Mouse (Mus musculus): ENCODE measurements at regions not wholly inside any gene's neighbourhood (a gene's known extent, or its start where the extent isn't known, plus 50 kb on each side); places are given as distances from the start of the nearest gene placed in this dataset.

GRCm38 (mm10) chr6:148517536-148518245 lies 73.5 kb upstream of the Tmtc1 start:
- H3K4me1 ChIP-seq, result no peaks in the 10 kb centered on the region
- H3K4me2 ChIP-seq (replicated peaks), result no peak overlapping the region
- H3K27ac ChIP-seq, result no peak overlapping the region
- H3K9ac ChIP-seq, result no peak overlapping the region
- no peak for ATAC-seq (ENCODE audit: low FRiP score, low read depth)
- 82% methylated on average over 2 of the region's 2 CpGs for WGBS
- H3K4me3 ChIP-seq, result no peak overlapping the region
- no peaks in the 10 kb centered on the region for H3K36me3 ChIP-seq
- no peaks in the 10 kb centered on the region for H3K27me3 ChIP-seq (replicated peaks)
- no peaks in the 10 kb centered on the region for H3K9me3 ChIP-seq

GRCm38 (mm10) chr6:148516654-148517053 lies 72.5 kb upstream of the Tmtc1 start:
- WGBS, result 58% methylated on average over 4 of the region's 4 CpGs
- ATAC-seq (ENCODE audit: low FRiP score, low read depth), result no peak
- H3K36me3 ChIP-seq, result no peaks in the 10 kb centered on the region
- no peak overlapping the region for H3K4me3 ChIP-seq
- no peaks in the 10 kb centered on the region for H3K9me3 ChIP-seq
- no peak overlapping the region for H3K9ac ChIP-seq
- no peak overlapping the region for H3K27ac ChIP-seq
- no peak overlapping the region for H3K4me2 ChIP-seq (replicated peaks)
- no peaks in the 10 kb centered on the region for H3K4me1 ChIP-seq
- no peaks in the 10 kb centered on the region for H3K27me3 ChIP-seq (replicated peaks)

DNA sequence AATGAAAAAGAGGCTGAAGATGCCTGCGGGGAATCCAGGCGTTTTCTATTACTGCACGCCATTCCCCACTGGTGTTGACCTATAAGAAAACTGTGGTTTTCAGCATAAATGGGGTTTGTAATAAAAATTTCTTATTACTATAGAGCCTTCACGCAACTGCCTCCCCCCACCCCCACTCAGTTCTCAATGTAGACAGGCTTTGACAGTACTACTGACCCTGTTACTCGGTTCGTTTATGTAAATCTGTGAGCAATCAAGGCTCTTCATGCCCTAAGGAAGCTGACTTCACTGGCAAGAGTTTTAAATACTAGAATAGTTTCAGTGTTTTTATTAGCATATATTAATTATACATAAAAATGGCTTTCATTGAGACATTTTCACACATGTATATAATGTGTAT lies 70.9 kb upstream of the Tmtc1 start:
- Histone ChIP-seq H3K4me2 (replicated peaks) (no peak overlapping the region), H3K4me3 (no peak overlapping the region), H3K4me1 (no peaks in the 10 kb centered on the region), H3K9ac (no peak overlapping the region), H3K36me3 (no peaks in the 10 kb centered on the region), H3K27me3 (replicated peaks) (no peaks in the 10 kb centered on the region), H3K9me3 (no peaks in the 10 kb centered on the region), H3K27ac (no peak overlapping the region)
- ATAC-seq (ENCODE audit: low FRiP score, low read depth), result no peak
- WGBS, result 79% methylated on average over 6 of the region's 6 CpGs

DNA sequence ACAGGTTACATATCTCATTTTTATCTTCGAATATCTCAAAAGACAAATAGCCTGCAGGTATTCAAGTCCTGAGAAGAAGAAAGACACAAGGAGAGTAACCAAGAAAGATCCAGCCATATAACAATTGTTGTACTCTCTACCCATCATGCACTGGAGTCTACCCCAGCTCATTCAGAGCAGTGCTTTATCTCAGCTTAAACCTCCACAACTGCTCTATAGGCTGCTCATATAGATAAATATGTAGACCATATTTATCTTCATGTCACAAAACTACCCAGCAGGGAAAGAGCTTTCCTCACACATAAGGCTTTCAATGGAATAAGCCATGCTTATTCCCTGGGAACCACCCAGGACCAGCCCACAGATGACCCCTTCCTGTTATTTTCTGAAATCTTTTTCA lies 70.5 kb upstream of the Tmtc1 start:
- Histone ChIP-seq H3K9me3 (no peaks in the 10 kb centered on the region), H3K4me2 (replicated peaks) (no peak overlapping the region), H3K4me1 (no peaks in the 10 kb centered on the region), H3K9ac (no peak overlapping the region), H3K27ac (no peak overlapping the region), H3K36me3 (no peaks in the 10 kb centered on the region), H3K27me3 (replicated peaks) (no peaks in the 10 kb centered on the region), H3K4me3 (no peak overlapping the region)
- no peak for ATAC-seq (ENCODE audit: low FRiP score, low read depth)
- 77% methylated on average over 1 of the region's 1 CpGs for WGBS

DNA sequence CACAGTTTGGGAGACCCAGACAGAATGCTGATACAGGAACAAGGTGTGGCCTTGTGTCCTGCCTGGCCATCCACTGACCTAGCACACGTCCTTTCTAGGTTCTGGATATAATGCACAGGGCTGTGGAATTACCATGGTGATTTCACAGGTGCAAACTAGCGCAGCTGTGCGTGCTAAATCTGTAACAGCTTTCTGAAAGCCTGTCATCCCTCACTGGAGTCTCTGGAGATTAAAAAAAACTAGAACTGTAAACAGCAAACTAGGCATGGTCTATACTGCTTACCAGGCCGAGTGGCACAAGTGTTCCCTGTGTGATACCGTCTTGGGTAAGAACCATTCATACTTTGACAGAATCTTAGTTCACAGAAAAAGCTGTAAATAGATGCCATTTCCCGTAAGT lies 69.9 kb upstream of the Tmtc1 start:
- 81% methylated on average over 6 of the region's 6 CpGs for WGBS
- Histone ChIP-seq H3K9me3 (no peaks in the 10 kb centered on the region), H3K9ac (no peak overlapping the region), H3K4me3 (no peak overlapping the region), H3K27me3 (replicated peaks) (no peaks in the 10 kb centered on the region), H3K4me2 (replicated peaks) (no peak overlapping the region), H3K36me3 (no peaks in the 10 kb centered on the region), H3K27ac (no peak overlapping the region), H3K4me1 (no peaks in the 10 kb centered on the region)
- no peak for ATAC-seq (ENCODE audit: low FRiP score, low read depth)

- Histone ChIP-seq H3K4me3 (no peak overlapping the region), H3K27me3 (replicated peaks) (no peaks in the 10 kb centered on the region), H3K9me3 (no peaks in the 10 kb centered on the region), H3K27ac (no peak overlapping the region), H3K36me3 (no peaks in the 10 kb centered on the region), H3K4me1 (no peaks in the 10 kb centered on the region), H3K9ac (no peak overlapping the region), H3K4me2 (replicated peaks) (no peak overlapping the region)
- no peak for ATAC-seq (ENCODE audit: low FRiP score, low read depth)
- whole genome bisulfite sequencing, result 53% methylated on average over 2 of the region's 2 CpGs
These were observed 68.9 kb upstream of the Tmtc1 start for GRCm38 (mm10) chr6:148513134-148513533.

DNA sequence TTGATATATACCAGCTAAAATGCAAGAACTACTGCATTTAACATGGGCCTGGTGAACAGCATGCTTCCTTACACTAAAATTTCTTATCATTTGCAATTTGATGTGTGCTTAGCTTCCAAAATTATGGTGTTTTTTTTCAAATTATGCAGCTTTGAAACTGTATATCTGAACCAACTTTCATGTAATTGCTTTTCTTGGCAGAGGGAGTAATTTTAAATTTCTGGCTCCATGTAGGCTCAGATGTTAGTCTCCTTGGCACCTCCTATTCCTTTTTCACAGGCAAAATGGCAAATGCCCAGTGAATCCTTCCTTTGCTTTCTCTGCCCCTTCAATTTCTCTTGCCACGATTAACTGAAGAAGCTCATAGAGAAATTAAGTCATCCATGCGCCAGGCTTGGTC lies 61.1 kb upstream of the Tmtc1 start:
- no peak for ATAC-seq (ENCODE audit: low FRiP score, low read depth)
- no peaks in the 10 kb centered on the region for H3K9me3 ChIP-seq
- H3K27me3 ChIP-seq (replicated peaks), result no peaks in the 10 kb centered on the region
- no peak overlapping the region for H3K4me3 ChIP-seq
- H3K27ac ChIP-seq, result no peak overlapping the region
- no peaks in the 10 kb centered on the region for H3K4me1 ChIP-seq
- no peaks in the 10 kb centered on the region for H3K36me3 ChIP-seq
- no peak overlapping the region for H3K4me2 ChIP-seq (replicated peaks)
- WGBS, result 97% methylated on average over 2 of the region's 2 CpGs
- H3K9ac ChIP-seq, result no peak overlapping the region

DNA sequence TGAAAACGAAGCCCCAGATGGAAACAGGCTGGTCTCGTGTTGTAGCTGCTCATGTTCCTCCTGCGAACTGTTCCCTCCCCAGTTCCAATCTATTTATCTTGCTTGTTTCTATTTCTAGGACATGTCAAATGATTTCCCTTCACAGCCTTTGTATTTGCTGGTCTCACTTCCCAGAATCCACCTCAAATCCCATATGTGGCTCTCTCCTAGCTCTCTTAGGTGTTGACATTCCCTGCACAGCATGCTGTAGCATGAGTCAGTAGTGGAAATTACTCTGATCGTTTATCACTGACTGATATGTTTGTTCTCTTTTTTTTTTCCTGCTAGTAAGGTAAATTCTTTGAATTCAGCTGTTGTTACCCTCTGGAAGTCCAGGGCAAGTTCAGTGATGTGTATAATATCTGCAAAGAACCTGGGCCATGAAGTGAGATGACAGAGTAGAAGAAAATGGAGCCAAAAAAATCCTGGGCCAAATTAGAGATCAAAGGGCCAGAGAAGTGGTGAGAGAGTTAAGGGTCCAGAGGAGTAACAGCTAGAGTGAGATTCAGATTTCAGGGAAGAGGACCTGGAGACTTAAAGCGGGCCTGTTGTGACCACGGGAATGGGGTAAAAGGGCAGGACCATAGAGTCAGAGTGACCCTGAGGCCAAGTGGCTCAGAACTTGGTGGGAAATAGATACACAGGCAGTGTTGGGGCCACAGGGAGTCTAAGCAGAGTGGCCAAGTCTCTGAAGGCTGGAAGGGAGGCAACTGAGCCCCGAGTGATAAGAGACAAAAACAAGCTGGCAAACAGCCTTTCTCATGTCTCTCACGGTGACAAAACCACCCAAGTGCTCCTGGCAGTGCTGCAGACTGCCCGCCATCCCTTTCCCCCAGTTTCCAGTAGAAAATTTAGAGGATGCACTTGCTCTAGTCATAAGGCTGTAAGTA lies 56.3 kb upstream of the Tmtc1 start:
- Histone ChIP-seq H3K9ac (no peak overlapping the region), H3K4me1 (no peaks in the 10 kb centered on the region), H3K9me3 (no peaks in the 10 kb centered on the region), H3K4me2 (replicated peaks) (no peak overlapping the region), H3K27me3 (replicated peaks) (no peaks in the 10 kb centered on the region), H3K27ac (no peak overlapping the region), H3K36me3 (no peaks in the 10 kb centered on the region), H3K4me3 (no peak overlapping the region)
- 70% methylated on average over 9 of the region's 9 CpGs for WGBS
- no peak for ATAC-seq (ENCODE audit: low FRiP score, low read depth)
